Mouse (Mus musculus) lung, postnatal 0 days (tissue): ENCODE measurements at regions not wholly inside any gene's neighbourhood (a gene's known extent, or its start where the extent isn't known, plus 50 kb on each side); places are given as distances from the start of the nearest gene placed in this dataset.
A peak's percentile ranks its signal among the peaks of the same experiment; 100 is the strongest.
"Not testable (repeated sequence)": the region's sequence is repeated elsewhere in the genome, so short reads cannot be mapped to it uniquely, and the experiment has no call there.

Experiments
- ATAC-seq: fragments of 200-750 bp; cut with Nextera tagmentation; 2 replicates; pipeline ENCODE4 v1.8.0; 2017; ENCODE audit warnings: moderate library complexity
- DNase-seq: peaks from one replicate; pipeline ENCODE4 v3.0.0-alpha.2; 2016; ENCODE audit warnings: low spot score
- H3K27ac ChIP-seq: fragments of 300-500 bp; sonication (generic); 2 replicates; pipeline ENCODE4 v1.5.1; 2014; ENCODE audit warnings: antibody characterized with exemption, mild to moderate bottlenecking, low read length, mixed read lengths
- H3K27me3 ChIP-seq: fragments of 300-500 bp; sonication (generic); replicated peaks from 2 replicates; pipeline ENCODE4 v1.6.1; 2014; ENCODE audit warnings: low read length, mixed read lengths; ENCODE audit not compliant: insufficient read depth
- H3K36me3 ChIP-seq: fragments of 300-500 bp; sonication (generic); 2 replicates; pipeline ENCODE4 v1.6.1; 2014; ENCODE audit warnings: low read length, mixed read lengths; ENCODE audit not compliant: insufficient read depth
- H3K4me1 ChIP-seq: fragments of 300-500 bp; sonication (generic); 2 replicates; pipeline ENCODE4 v1.6.1; 2014; ENCODE audit warnings: antibody characterized with exemption, low read depth, low read length, mixed read lengths; ENCODE audit not compliant: insufficient read depth
- H3K4me2 ChIP-seq: fragments of 300-500 bp; sonication (generic); replicated peaks from 2 replicates; pipeline ENCODE4 v1.6.1; 2014; ENCODE audit warnings: low read depth, mild to moderate bottlenecking, low read length, moderate library complexity, mixed read lengths
- H3K4me3 ChIP-seq: fragments of 300-500 bp; sonication (generic); 2 replicates; pipeline ENCODE4 v1.5.1; 2014; ENCODE audit warnings: low read depth, low read length
- H3K9ac ChIP-seq: fragments of 300-500 bp; sonication (generic); replicated peaks from 2 replicates; pipeline ENCODE4 v1.6.1; 2014; ENCODE audit warnings: low read depth, mild to moderate bottlenecking
- H3K9me3 ChIP-seq: fragments of 300-500 bp; sonication (generic); 2 replicates; pipeline ENCODE4 v1.6.1; 2016; ENCODE audit warnings: low read length, mixed read lengths
- CTCF ChIP-seq: IDR thresholded peaks from 2 replicates; pipeline ENCODE4 v1.5.1; 2016; ENCODE audit warnings: antibody characterized with exemption, mild to moderate bottlenecking
- EP300 ChIP-seq: IDR thresholded peaks from 2 replicates; pipeline ENCODE4 v1.6.1; 2016; ENCODE audit warnings: antibody characterized with exemption, mild to moderate bottlenecking, control low read depth
- WGBS: fragments of 180-500 bp; shearing (Covaris S2); extraction: QIAGEN DNeasy Blood & Tissue Kit; methylation state at CpG from one replicate; pipeline ENCODE4 v1.1.7; 2014; 5-methylcytosine and 5-hydroxymethylcytosine counted together

- Histone ChIP-seq H3K9me3 (no peaks in the 10 kb centered on the region), H3K4me2 (peak overlapping the region; percentile 43; the same call in 1 of the 2 replicates), H3K9ac (no peak overlapping the region), H3K27me3 (no peaks in the 10 kb centered on the region), H3K36me3 (no peaks in the 10 kb centered on the region), H3K4me1 (no peaks in the 10 kb centered on the region; the same call in 1 of the 2 replicates), H3K27ac (peak overlapping the region; percentile 78), H3K4me3 (no peak overlapping the region)
- WGBS, result 50% methylated on average over 14 of the region's 14 CpGs
- peak; percentile 46 for DNase-seq
- ATAC-seq, result peak; percentile 11; the same call in 1 of the 2 replicates
- TF ChIP-seq CTCF, result no peak
- TF ChIP-seq EP300, result no peak
Observed at GRCm38 (mm10) chr1:157038111-157039008, 70.1 kb downstream of the Tex35 start.

GRCm38 (mm10) chr1:157037246-157037991 lies 71.1 kb downstream of the Tex35 start:
- 0 out of 2 replicates have a peak overlapping the region, but pooled peaks have one; percentile 20 for H3K27ac ChIP-seq
- H3K36me3 ChIP-seq, result no peaks in the 10 kb centered on the region
- no peak overlapping the region for H3K9ac ChIP-seq
- DNase-seq (no peak), ATAC-seq (no peak)
- no peaks in the 10 kb centered on the region for H3K27me3 ChIP-seq
- no peaks in the 10 kb centered on the region; the same call in 1 of the 2 replicates for H3K4me1 ChIP-seq
- no peak overlapping the region for H3K4me2 ChIP-seq
- 80% methylated on average over 10 of the region's 10 CpGs for WGBS
- no peak overlapping the region for H3K4me3 ChIP-seq
- no peaks in the 10 kb centered on the region for H3K9me3 ChIP-seq
- no peak for TF ChIP-seq CTCF
- no peak for TF ChIP-seq EP300

- H3K36me3 ChIP-seq, result no peaks in the 10 kb centered on the region
- no peaks in the 10 kb centered on the region for H3K9me3 ChIP-seq
- TF ChIP-seq EP300 (no peak), CTCF (no peak)
- no peaks in the 10 kb centered on the region for H3K27me3 ChIP-seq
- peak overlapping the region; percentile 22; the same call in 1 of the 2 replicates for H3K27ac ChIP-seq
- H3K4me3 ChIP-seq, result no peak overlapping the region
- no peaks in the 10 kb centered on the region; the same call in 1 of the 2 replicates for H3K4me1 ChIP-seq
- 41% methylated on average over 4 of the region's 4 CpGs for WGBS
- no peak overlapping the region for H3K4me2 ChIP-seq
- DNase-seq (peak; percentile 85), ATAC-seq (peak; percentile 56)
- H3K9ac ChIP-seq, result no peak overlapping the region
Observed at GRCm38 (mm10) chr1:157036779-157037178, 71.7 kb downstream of the Tex35 start.

GRCm38 (mm10) chr1:157035221-157035620 lies 73.3 kb downstream of the Tex35 start:
- DNase-seq, H3K4me3 ChIP-seq, H3K4me2 ChIP-seq, H3K27ac ChIP-seq, H3K9ac ChIP-seq, H3K36me3 ChIP-seq, H3K27me3 ChIP-seq, H3K9me3 ChIP-seq, H3K4me1 ChIP-seq, ATAC-seq: not testable (repeated sequence)
- WGBS, result 94% methylated on average over 8 of the region's 8 CpGs

GRCm38 (mm10) chr1:157028682-157029081 lies 79.8 kb downstream of the Tex35 start:
- ATAC-seq (no peak), DNase-seq (no peak)
- WGBS, result 85% methylated on average over 3 of the region's 3 CpGs
- H3K9ac ChIP-seq, result no peak overlapping the region
- H3K9me3 ChIP-seq, result no peaks in the 10 kb centered on the region
- no peaks in the 10 kb centered on the region for H3K36me3 ChIP-seq
- H3K4me3 ChIP-seq, result no peak overlapping the region
- no peaks in the 10 kb centered on the region for H3K4me1 ChIP-seq
- H3K27me3 ChIP-seq, result no peaks in the 10 kb centered on the region
- TF ChIP-seq CTCF (no peak), EP300 (no peak)
- no peak overlapping the region for H3K4me2 ChIP-seq
- no peak overlapping the region for H3K27ac ChIP-seq

- no peaks in the 10 kb centered on the region for H3K4me1 ChIP-seq
- WGBS, result 86% methylated on average over 7 of the region's 7 CpGs
- no peak for TF ChIP-seq CTCF
- no peak for TF ChIP-seq EP300
- no peaks in the 10 kb centered on the region for H3K9me3 ChIP-seq
- H3K27ac ChIP-seq, result no peak overlapping the region
- H3K27me3 ChIP-seq, result no peaks in the 10 kb centered on the region
- DNase-seq (no peak), ATAC-seq (no peak)
- H3K4me3 ChIP-seq, result no peak overlapping the region
- H3K9ac ChIP-seq, result no peak overlapping the region
- no peak overlapping the region for H3K4me2 ChIP-seq
- no peaks in the 10 kb centered on the region for H3K36me3 ChIP-seq
Observed at GRCm38 (mm10) chr1:157027681-157028080, 80.8 kb downstream of the Tex35 start.
